Mouse (Mus musculus) urinary bladder, postnatal 36 days (tissue): ENCODE measurements around the gene Sestd1.

Source experiments
- DNase-seq, 2 experiments: peaks; one replicate each; pipeline ENCODE4 v3.0.0; 2022; ENCODE audit warnings: low spot score in 2 of 2, mixed read lengths in 1 of 2

The Sestd1 gene

DNA sequence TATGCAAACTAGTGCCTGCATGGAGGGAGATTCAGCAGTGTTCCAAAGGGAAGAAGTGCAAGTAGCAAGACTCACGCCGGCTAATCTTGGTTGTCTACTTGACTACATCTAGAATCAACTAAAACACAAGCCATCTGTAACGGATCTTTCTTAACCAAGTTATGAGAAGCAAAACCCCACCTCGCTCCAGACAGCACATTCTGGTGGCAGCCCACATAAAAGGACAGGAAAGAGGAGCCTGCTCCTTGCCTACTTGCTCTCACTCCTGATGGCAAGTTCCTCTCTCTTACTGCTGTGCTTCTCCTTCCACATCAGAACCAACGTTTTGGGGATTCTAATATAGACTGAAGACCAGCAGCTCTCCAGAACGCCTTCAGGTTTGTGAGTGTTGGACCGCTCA, 9.6 kb downstream of the Sestd1 start:
- no peak for DNase-seq

DNA sequence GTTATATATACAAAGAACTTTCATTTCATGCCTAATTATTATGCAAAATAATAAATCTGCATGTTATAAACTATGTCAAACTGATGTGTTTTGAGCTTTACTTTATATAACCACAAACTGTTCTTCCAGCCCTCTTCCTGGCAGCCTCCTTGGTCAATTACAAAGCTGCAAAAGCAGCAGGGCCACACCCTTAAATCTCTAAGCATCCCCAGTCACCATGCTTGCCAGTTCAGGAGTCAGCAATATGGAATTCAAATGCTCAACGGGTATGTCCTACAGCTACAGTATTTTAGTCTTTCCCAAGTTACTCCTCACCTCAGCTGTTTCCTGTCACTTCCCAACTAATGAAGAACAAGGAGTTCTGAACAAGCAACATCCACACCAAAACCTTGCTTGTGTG, 10.3 kb downstream of the Sestd1 start:
- no peak for DNase-seq

DNA sequence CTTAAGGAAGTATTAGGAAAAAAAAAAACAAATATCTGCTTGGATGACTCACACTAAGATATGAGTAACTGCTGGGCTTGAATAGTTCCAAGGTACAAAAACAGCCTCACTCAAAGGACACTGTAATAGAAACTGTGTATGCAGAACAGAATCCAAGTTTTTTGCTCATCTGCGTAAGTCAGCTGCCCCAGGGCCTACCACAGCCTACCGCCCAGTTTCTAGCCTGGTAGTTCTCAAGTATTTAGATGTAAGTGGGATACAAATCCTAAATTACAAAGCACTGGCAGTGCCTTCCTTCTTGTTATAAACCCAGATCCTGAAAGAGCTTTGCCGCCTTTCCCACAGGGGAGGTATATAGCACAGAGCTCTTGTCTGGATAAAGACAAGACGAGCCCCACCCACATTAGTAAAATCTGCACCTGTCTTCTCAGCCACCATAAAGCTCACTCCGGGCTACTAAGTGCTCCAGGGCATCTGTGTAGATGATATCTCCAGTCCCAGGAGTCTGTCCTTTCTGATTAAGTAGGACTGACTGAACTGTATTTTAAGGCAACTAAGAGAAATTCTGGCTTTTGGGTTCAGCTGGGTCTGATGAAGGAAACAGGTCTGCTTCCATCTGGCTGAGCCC, 11.7 kb downstream of the Sestd1 start:
- DNase-seq: no peak

DNA sequence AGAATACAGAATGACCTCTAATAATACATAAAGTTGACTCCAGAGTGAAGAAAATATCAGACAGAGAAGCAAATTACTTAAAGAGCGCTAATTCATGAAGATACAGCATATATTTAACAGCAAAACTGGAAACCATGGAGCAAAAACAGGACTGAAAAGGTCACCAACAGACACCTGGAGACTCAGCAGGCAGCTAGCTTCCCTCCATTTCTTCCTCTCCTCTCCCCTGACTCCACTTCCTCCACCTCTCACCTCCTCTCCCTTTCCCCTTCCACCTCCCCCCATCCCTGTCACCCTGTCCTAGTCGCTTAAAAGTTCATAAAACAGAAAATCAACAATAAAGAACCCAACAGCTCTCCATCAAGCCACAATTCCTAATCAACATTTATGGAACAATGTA, 13.5 kb downstream of the Sestd1 start:
- no peak for DNase-seq

DNA sequence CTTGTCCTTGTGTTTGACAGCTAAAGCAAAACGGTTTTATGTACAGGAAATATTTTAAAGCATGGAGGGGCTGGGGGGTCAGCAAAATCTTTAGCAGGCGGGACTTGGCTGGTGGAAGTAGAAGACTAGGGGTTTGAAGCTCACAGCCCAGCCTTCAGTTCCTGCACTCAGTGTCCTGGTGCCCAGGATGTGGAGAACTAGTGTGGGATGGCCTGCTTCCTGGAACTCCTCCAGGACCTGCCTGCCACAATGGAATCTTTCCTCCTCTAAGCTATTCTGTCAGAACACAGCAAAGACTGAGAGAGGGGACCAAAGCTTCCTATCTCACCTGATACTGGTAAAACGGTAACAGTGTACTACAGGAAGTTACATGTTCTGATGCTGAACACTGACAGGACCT, 14.4 kb downstream of the Sestd1 start:
- no peak for DNase-seq

- no peak for DNase-seq
Measured at GRCm38 (mm10) chr2:77265301-77265700, 15.1 kb downstream of the Sestd1 start.

- no peak for DNase-seq
Measured at GRCm38 (mm10) chr2:77264550-77264949, 15.8 kb downstream of the Sestd1 start.

- no peak for DNase-seq
Measured at GRCm38 (mm10) chr2:77263477-77264435, 16.6 kb downstream of the Sestd1 start.

DNA sequence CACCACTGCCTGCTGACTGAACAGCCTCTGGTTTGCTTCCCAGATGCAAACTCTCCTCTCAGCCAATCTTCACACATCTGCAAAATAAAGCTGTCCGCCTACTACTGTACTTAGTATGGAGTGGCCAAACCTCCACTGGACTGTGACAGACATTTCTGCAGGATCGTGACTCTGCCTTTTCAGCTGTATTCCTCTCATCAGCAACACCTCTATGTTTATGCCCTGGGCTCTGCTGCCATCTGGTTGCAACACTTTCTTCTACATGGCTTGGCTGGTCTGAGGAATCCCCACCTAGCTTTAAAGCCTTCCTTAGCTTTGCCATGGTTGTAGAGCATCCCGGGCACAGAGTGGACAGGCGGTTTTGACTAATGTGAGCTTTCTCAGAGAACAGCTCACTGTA, 20.3 kb downstream of the Sestd1 start:
- no peak for DNase-seq

GRCm38 (mm10) chr2:77253227-77253626, 27.2 kb downstream of the Sestd1 start:
- no peak for DNase-seq

- DNase-seq: no peak
Measured at GRCm38 (mm10) chr2:77251736-77252135, 28.7 kb downstream of the Sestd1 start.

GRCm38 (mm10) chr2:77249771-77250681, 30.4 kb downstream of the Sestd1 start:
- peak in 1 of 2 experiments; percentile 49 for DNase-seq

GRCm38 (mm10) chr2:77248416-77248815, 32.0 kb downstream of the Sestd1 start:
- no peak for DNase-seq

DNA sequence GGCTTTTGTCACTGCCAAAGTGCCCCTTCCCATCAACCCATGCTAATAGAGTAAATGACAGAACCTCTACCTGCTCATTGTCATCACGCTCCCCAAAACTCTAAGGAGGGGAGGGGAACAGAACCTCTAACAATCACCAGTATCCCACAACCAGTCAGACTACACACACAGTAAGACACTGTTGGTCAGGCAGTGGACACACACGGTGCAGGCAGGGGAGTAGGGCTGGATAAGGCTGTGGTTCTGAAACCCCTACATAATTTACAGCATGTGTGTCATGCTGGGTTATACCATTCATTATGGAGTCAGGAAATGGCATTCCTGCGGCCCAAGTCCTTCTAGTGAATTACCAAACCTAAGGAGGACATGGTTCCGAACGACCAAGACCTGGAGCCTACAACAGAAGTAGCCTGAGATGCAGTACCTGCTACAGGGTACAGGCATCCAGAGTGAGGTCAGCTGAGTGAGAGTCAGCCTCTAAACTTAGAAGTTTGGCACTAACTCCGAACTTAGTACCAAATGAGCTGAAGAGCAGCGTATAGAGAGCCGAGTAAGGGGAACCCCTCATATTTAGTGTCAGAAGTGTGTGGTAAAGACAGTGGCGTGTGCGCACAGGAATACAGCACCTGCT, 33.1 kb downstream of the Sestd1 start:
- DNase-seq: no peak

DNA sequence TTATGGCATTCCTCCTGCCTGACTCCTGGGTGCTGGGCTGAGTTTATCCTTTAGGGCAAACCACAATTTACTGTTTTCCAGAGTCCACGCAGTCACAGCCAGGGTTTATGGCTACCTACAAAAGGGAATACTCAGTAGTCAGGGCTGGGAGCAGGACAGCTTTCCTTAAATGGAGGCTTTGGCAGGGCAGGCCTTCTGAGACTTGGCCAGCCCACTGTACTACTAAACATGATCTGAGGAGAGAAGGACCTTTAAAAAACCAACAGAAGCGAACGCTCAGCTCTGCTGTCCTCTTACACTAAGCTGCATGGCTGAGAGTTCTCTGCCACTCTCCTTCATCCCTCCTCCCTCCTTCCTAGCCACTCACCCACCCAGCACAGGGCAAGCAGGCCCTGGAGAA, 34.6 kb downstream of the Sestd1 start:
- no peak for DNase-seq

GRCm38 (mm10) chr2:77242248-77242647, 38.1 kb downstream of the Sestd1 start:
- DNase-seq: no peak

GRCm38 (mm10) chr2:77238607-77239006, 41.8 kb downstream of the Sestd1 start:
- DNase-seq: no peak

- no peak for DNase-seq
Measured at GRCm38 (mm10) chr2:77238046-77238445, 42.3 kb downstream of the Sestd1 start.

DNA sequence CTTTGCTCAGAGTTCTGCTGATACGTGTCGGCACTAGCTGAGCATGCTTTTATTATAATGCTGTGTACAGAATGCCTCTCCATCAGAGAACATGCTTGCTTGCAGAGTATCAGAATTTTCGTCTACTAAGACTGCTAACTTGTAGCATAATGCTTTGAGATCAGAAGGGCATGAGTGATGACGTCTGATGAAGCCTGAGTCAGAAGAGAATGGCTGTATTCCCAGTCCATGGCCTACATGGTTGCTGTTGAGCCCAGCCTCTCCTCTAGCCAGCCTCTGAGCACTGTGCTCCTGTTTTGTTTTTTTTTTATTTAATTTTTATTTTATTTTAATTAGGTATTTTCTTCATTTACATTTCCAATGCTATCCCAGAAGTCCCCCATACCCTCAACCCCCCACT, 43.5 kb downstream of the Sestd1 start:
- DNase-seq: no peak

DNA sequence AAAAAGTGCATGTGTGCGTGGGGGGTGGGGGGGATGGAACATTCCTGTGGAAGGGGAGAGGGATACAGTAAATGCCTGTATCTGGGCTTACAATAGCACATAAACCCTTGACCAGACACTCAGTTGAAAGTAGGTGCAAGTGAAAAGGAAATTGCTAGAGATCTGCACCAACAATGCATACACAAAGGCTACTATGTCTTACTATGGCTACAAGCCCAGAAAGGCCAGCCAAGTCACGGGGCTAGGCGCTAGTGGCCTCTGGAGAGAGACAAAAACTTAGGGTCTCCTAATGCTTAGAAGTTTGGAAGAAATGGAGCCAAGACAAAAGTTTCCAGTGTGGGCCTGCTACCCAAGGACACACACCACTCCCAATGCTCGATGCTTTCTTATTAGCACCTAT, 44.5 kb downstream of the Sestd1 start:
- no peak for DNase-seq

GRCm38 (mm10) chr2:77232604-77233003, 47.8 kb downstream of the Sestd1 start:
- DNase-seq: no peak

DNA sequence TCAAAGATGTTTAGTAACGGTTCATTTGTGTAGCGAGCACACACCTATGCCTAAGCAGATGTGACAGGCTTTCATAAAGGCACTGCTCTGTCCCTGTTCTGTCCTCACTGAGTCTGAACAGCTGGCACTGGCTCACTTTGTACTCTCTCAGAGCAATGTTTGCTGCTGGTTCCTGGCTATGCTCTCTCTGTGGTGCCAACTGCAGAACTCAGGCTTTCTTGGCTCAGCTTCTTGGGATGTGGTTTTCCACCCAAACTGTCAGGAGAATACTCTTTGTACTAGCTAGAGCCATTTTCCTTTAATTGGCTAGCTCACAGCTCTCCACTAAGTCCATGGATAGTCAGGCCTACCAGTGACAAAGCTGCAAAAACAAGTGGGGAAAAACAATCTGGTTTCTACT, 59.4 kb downstream of the Sestd1 start:
- DNase-seq: no peak
